Mouse (Mus musculus) ES-E14 (cell line): Measurements from ENCODE around the gene Hist1h3g. TPM values are rescaled to one million over a fixed set of nuclear protein-coding genes. Genes with fewer than 3 reads are reported as not detected.
A peak's percentile ranks its signal among the peaks of the same experiment; 100 is the strongest.

Experiments used
- DNase-seq: peaks from one replicate; pipeline ENCODE4 v3.0.0-alpha.2; 2013; ENCODE audit warnings: low read depth, low spot score
- H3K27ac ChIP-seq: 2 replicates; pipeline ENCODE4 v1.5.1; 2012; ENCODE audit warnings: low read depth, mild to moderate bottlenecking, low read length, moderate library complexity, mixed read lengths; ENCODE audit not compliant: poor library complexity, insufficient read depth, severe bottlenecking
- H3K36me3 ChIP-seq: 2 replicates; pipeline ENCODE4 v1.6.1; 2012; ENCODE audit warnings: mild to moderate bottlenecking, low read length, moderate library complexity, mixed read lengths; ENCODE audit not compliant: control insufficient read depth, poor library complexity, insufficient read depth, severe bottlenecking
- H3K4me1 ChIP-seq, 2 experiments: fragments of 150-350 bp in 1 of 2; sonication (generic) in 1 of 2; 2 replicates each; pipeline ENCODE4 v1.6.1; 2012; ENCODE audit warnings: low read length in 2 of 2, mild to moderate bottlenecking in 1 of 2, mixed read lengths in 1 of 2; ENCODE audit not compliant: control insufficient read depth in 2 of 2, insufficient read depth in 2 of 2, poor library complexity in 1 of 2
- H3K4me3 ChIP-seq, 2 experiments: fragments of 150-350 bp in 1 of 2; sonication (generic) in 1 of 2; 2 replicates each; pipeline ENCODE4 v1.5.1; 2012; ENCODE audit warnings: low read length in 2 of 2, low read depth in 1 of 2, mild to moderate bottlenecking in 1 of 2, mixed read lengths in 1 of 2; ENCODE audit not compliant: insufficient read depth in 1 of 2, poor library complexity in 1 of 2, severe bottlenecking in 1 of 2
- H3K9ac ChIP-seq: 2 replicates; pipeline ENCODE4 v1.6.1; 2012; ENCODE audit warnings: low read depth, mild to moderate bottlenecking, low read length, mixed read lengths; ENCODE audit not compliant: poor library complexity, insufficient read depth, severe bottlenecking
- H3K9me3 ChIP-seq: fragments of 150-350 bp; sonication (generic); 2 replicates; pipeline ENCODE4 v1.6.1; 2012; ENCODE audit warnings: low read depth, mild to moderate bottlenecking, low read length; ENCODE audit not compliant: control insufficient read depth, insufficient read depth
- CHD2 ChIP-seq: IDR thresholded peaks from 2 replicates; pipeline ENCODE4 v1.6.1; 2014; ENCODE audit warnings: mild to moderate bottlenecking, low read depth, low read length, inconsistent platforms
- HCFC1 ChIP-seq: IDR thresholded peaks from 2 replicates; pipeline ENCODE4 v1.6.1; 2012; ENCODE audit warnings: low read length, inconsistent platforms, borderline replicate concordance; ENCODE audit not compliant: insufficient read depth
- MAFK ChIP-seq: IDR thresholded peaks from 2 replicates; pipeline ENCODE4 v1.6.1; 2014; ENCODE audit warnings: mild to moderate bottlenecking, low read depth, low read length, inconsistent platforms; ENCODE audit not compliant: insufficient read depth
- ZC3H11A ChIP-seq: IDR thresholded peaks from 2 replicates; pipeline ENCODE4 v1.6.1; 2012; ENCODE audit warnings: low read depth, mild to moderate bottlenecking, inconsistent platforms, low read length, borderline replicate concordance
- ZNF384 ChIP-seq: IDR thresholded peaks from 2 replicates; pipeline ENCODE4 v1.6.1; 2012; ENCODE audit warnings: low read depth, low read length, inconsistent platforms
- in situ Hi-C, 2 experiments: fragments of 600-800 bp; cut with MboI; formaldehyde crosslinking; loops; one replicate each; pipeline ENCODE4 v1.15.1; 2025; ENCODE audit warnings: low sequenced_read_pairs in 2 of 2, inconsistent platforms in 1 of 2; ENCODE audit not compliant: unreplicated experiment in 2 of 2
- total RNA-seq: library from RNA; depleted of rRNA; stranded (reverse); fragments of 300-350 nt; gene quantifications from 2 replicates; pipeline ENCODE4 v1.2.3, GENCODE M21; 2012

The Hist1h3g gene
- total RNA-seq, 1 experiment: 621 TPM

DNA sequence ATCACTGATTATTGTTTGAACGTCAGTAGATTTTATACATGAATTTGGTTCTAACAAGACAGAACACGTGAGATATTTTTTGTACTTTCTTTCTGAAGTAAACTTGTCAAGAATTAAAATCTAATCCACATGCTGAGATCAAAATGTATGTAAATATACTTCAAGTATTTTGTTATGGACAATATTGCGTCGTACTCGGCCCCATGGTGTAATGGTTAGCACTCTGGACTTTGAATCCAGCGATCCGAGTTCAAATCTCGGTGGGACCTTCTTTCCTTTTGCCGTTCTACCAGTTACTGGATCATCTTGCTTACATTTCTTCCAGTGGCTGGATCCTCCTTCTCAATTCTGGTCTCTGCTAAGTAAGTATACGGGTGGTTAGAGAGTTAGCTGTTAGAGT lies 15.8 kb upstream of the Hist1h3g start:
- Histone ChIP-seq H3K9me3 (no peaks in the 10 kb centered on the region), H3K27ac (no peak overlapping the region), H3K9ac (no peak overlapping the region), H3K4me1 (peaks cover 0 to 6% of the 10 kb centered on the region in 2 experiments; a peak in 1 of 4 replicates), H3K4me3 (peak overlapping the region; percentile 60 to 69), H3K36me3 (no peaks in the 10 kb centered on the region)
- in situ Hi-C loops: loop anchor here (5.0 to 25.0 kb wide), 3 partner anchors 87 to 207 kb away; no protein-coding TSS in a partner anchor
- no peak for DNase-seq
- TF ChIP-seq CHD2 (no peak), HCFC1 (no peak), MAFK (peak; percentile 92), ZNF384 (no peak), ZC3H11A (no peak)

DNA sequence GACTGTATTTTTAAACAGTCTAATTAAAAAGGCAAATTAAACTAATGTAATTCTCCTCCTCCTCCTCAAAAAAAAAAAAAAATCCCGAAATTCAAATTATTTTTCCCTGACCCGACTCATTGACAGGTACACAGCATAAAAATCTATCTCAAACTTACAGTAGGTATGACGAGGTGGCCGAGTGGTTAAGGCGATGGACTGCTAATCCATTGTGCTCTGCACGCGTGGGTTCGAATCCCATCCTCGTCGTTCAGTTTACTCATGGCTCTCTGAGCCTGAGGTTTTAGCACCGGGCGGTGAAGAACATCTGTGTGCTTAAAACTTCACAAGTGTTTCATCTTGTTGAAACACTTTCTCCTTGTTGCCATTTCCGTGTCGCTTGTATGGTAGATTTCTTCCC lies 13.5 kb upstream of the Hist1h3g start:
- in situ Hi-C loops: loop anchor here (10.0 to 25.0 kb wide), 2 partner anchors 209 to 1597 kb away; no protein-coding TSS in a partner anchor
- Histone ChIP-seq H3K36me3 (no peaks in the 10 kb centered on the region), H3K27ac (no peak overlapping the region), H3K4me1 (no peaks in the 10 kb centered on the region), H3K9ac (no peak overlapping the region), H3K9me3 (no peaks in the 10 kb centered on the region), H3K4me3 (0 out of 4 replicates have a peak overlapping the region, but pooled peaks of 1 of the 2 experiments have one; percentile 3)
- DNase-seq: no peak
- TF ChIP-seq ZNF384: 0 out of 2 replicates have a peak, but pooled peaks have one; percentile 11
- TF ChIP-seq MAFK: peak; percentile 91
- TF ChIP-seq CHD2: no peak

DNA sequence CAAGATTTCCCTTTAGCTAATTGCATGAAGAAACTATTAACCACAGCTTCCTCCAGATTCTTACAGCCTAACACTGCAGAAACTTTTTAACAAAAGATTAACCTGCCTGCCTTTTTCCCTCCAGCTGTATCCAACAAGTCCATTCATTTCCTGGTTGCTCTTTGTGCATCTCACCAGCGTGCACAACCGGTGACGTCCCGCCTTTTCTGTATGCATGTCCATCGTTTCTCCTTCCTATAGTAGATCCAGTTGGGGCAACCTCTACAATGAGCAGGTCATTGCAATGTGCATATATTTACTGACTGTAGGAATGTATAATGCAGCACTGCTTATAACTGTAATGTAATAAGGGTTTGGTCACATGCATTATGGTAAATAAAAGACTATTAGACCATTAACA lies 11.2 kb upstream of the Hist1h3g start:
- no peak for DNase-seq
- in situ Hi-C loops: loop anchor here (10.0 to 25.0 kb wide), 2 partner anchors 212 to 1599 kb away; no protein-coding TSS in a partner anchor
- no peak for TF ChIP-seq MAFK
- H3K4me3 ChIP-seq: no peak overlapping the region
- H3K9me3 ChIP-seq: no peaks in the 10 kb centered on the region
- H3K9ac ChIP-seq: no peak overlapping the region
- no peaks in the 10 kb centered on the region for H3K36me3 ChIP-seq
- no peaks in the 10 kb centered on the region for H3K4me1 ChIP-seq
- H3K27ac ChIP-seq: no peak overlapping the region

DNA sequence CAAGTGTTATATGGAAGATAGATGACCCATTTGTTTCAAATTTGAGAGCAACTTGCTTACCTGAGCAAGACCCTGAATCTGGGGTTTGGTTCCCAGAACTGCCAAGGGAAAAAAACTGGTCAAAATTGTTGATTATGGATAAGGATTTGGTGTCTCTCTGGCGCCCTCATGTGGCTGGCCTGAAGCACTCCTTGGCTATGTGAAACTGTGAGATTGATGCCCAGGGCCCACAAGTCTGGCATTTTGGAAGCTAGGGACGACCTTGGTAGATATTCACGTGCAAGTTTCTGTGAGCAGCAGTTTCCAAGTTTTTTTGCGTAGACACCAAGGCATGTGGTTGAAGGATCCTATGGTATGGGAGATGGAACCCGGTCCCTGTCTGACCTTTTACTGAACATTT lies 10.6 kb upstream of the Hist1h3g start:
- no peaks in the 10 kb centered on the region; a peak in 1 of 4 replicates for H3K4me1 ChIP-seq
- H3K36me3 ChIP-seq: no peaks in the 10 kb centered on the region
- no peak for DNase-seq
- TF ChIP-seq HCFC1 (no peak), ZC3H11A (peak; percentile 91), ZNF384 (peak; percentile 81), CHD2 (no peak), MAFK (no peak)
- no peaks in the 10 kb centered on the region for H3K9me3 ChIP-seq
- in situ Hi-C loops: loop anchor here (10.0 to 25.0 kb wide), 3 partner anchors 212 to 1600 kb away; partner anchors contain the start of genes Hist1h2ag (in 1 of the 2), Hist1h2ah (in 1 of the 2), Hist1h2bj (in 1 of the 2) and Hist1h2bk (in 1 of the 2)
- no peak overlapping the region for H3K27ac ChIP-seq
- H3K9ac ChIP-seq: no peak overlapping the region
- no peak overlapping the region for H3K4me3 ChIP-seq

DNA sequence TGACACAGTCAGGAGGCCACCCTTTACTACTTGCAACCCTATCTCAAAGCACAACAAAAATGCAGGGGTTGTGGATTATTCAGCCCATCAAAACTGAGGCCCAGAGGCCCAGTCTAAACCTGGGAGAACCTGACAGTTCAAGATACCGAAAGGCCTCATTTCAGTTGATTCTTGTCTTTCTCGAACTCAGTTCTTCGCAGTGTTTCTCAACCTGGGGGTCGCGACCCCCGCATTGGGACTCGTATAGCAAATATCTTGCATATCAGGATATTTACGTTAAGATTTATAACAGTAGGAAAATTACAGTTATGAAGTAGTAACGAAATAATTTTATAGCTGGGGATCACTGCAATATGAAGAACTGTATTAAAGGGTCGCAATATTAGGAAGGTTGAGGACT lies 9.3 kb upstream of the Hist1h3g start:
- TF ChIP-seq CHD2 (peak; percentile 97), ZC3H11A (no peak)
- H3K4me1 ChIP-seq: no peaks in the 10 kb centered on the region; a peak in 1 of 4 replicates
- in situ Hi-C loops: loop anchor here (10.0 to 25.0 kb wide), 2 partner anchors 1489 to 1601 kb away; partner anchors contain the start of genes Hist1h2ag (in 1 of the 2), Hist1h2ah (in 1 of the 2), Hist1h2bj (in 1 of the 2) and Hist1h2bk (in 1 of the 2)
- H3K9me3 ChIP-seq: no peaks in the 10 kb centered on the region
- DNase-seq: no peak
- H3K9ac ChIP-seq: no peak overlapping the region
- no peaks in the 10 kb centered on the region for H3K36me3 ChIP-seq
- H3K27ac ChIP-seq: no peak overlapping the region
- H3K4me3 ChIP-seq: peak overlapping the region; percentile 53 to 60
